Mouse (Mus musculus) central nervous system, embryonic 14 days (tissue): ENCODE measurements around the gene Gm5891. TPM values are rescaled to one million over a fixed set of nuclear protein-coding genes. Genes with fewer than 3 reads are reported as not detected.

Experiments used
- polyA plus RNA-seq: library from polyadenylated mRNA; depleted of rRNA; stranded (reverse); fragments of >200 nt; gene quantifications from 2 replicates; pipeline ENCODE4 v1.2.3, GENCODE M21; 2012; rRNA removed

Gm5891 gene
- not detected in 2 replicates for polyA plus RNA-seq

GRCm38 (mm10) chr7:21921191-21921590, at the start of gene Gm5891:
Gene Gm5891 (minus strand): TSS chr7:21921291.

Other genes starting within 250 kb of the Gm5891 start
- not detected in 2 replicates for gene Gm4175, start 159.8 kb downstream of the Gm5891 start, polyA plus RNA-seq
- not detected in 2 replicates for gene Gm4177, start 124.6 kb downstream of the Gm5891 start, polyA plus RNA-seq
- gene Vmn1r135, start 88.9 kb downstream of the Gm5891 start, polyA plus RNA-seq = not detected in 2 replicates
- not detected in 2 replicates for gene Gm5725, start 77.0 kb downstream of the Gm5891 start, polyA plus RNA-seq
- gene Vmn1r137, start 73.3 kb upstream of the Gm5891 start, polyA plus RNA-seq = not detected in 2 replicates
- not detected in 2 replicates for gene Vmn1r138, start 107.6 kb upstream of the Gm5891 start, polyA plus RNA-seq
- gene Gm6176, start 135.0 kb upstream of the Gm5891 start, polyA plus RNA-seq = not detected in 2 replicates
- gene Vmn1r139, start 147.8 kb upstream of the Gm5891 start, polyA plus RNA-seq = not detected in 2 replicates
- not detected in 2 replicates for gene Gm16451, start 197.0 kb upstream of the Gm5891 start, polyA plus RNA-seq
- gene Gm10666, start 213.4 kb upstream of the Gm5891 start, polyA plus RNA-seq = not detected in 2 replicates
- not detected in 2 replicates for gene Vmn1r142, start 242.7 kb upstream of the Gm5891 start, polyA plus RNA-seq